Comparison of ENCODE assay signal across 8 mouse cellular contexts in genomic region chr5:139543214-139543613, GRCm38 (mm10). TPM values are rescaled to one million over a fixed set of nuclear protein-coding genes. Genes with fewer than 3 reads are reported as not detected.
DNase-seq lines count a peak whose midpoint lies in the region; ATAC-seq lines count a peak whose summit lies in the region.
"Had no signal": no experiment of that assay in that cellular context is flagged by ENCODE, and none has a peak within 500 bp of the region (broad histone marks: within the 10 kb centered on the region; RNA-seq: fewer than 3 reads in every experiment).

Gene Uncx, plus strand, starts transcription at chr5:139543494.

- peak within 1 kb of the TSS; percentile 40 for H3K4me2 ChIP-seq in lung, embryonic 16.5 days (ENCODE audit: low read depth, low read length)
- H3K4me2 ChIP-seq in forebrain, embryonic 11.5 days (ENCODE audit: low read depth, low read length, severe bottlenecking) = peak within 1 kb of the TSS; percentile 42
- H3K4me2 ChIP-seq in limb, embryonic 15.5 days = peak within 1 kb of the TSS; percentile 25; the same call in 1 of the 2 replicates

- no peak for DNase-seq in lung, postnatal 14 days
- DNase-seq in forebrain, embryonic 11.5 days (ENCODE audit: low spot score) = peak; percentile 60
- no peak for DNase-seq in gastrocnemius, postnatal 36 days
- DNase-seq in frontal cortex, postnatal 25 days (ENCODE audit: low spot score in 2 of 2) = no peak
- no peak for DNase-seq in frontal cortex, adult 2 months (ENCODE audit: extremely low spot score in 1 of 2, low spot score in 1 of 2)

- H3K9ac ChIP-seq in lung, embryonic 16.5 days (ENCODE audit: low read length) = no peak within 1 kb of the TSS
- peak within 1 kb of the TSS; percentile 51 for H3K9ac ChIP-seq in forebrain, embryonic 11.5 days (ENCODE audit: low read length)
- no peak within 1 kb of the TSS for H3K9ac ChIP-seq in limb, embryonic 15.5 days

- no peak within 1 kb of the TSS for H3K27ac ChIP-seq in lung, embryonic 16.5 days (ENCODE audit: low read length)
- peak within 1 kb of the TSS; percentile 31 for H3K27ac ChIP-seq in forebrain, embryonic 11.5 days (ENCODE audit: low read depth, low read length)
- H3K27ac ChIP-seq in limb, embryonic 15.5 days = no peak within 1 kb of the TSS
- H3K27ac ChIP-seq: macrophage had no signal

- WGBS in lung, embryonic 16.5 days = 1% methylated on average over 15 of the region's 15 CpGs
- 1% methylated on average over 15 of the region's 15 CpGs for WGBS in forebrain, embryonic 11.5 days
- 2% methylated on average over 15 of the region's 15 CpGs for WGBS in limb, embryonic 15.5 days

- ATAC-seq in lung, embryonic 16.5 days (ENCODE audit: low read depth) = no peak
- ATAC-seq in forebrain, embryonic 11.5 days (replicated peaks; ENCODE audit: low FRiP score) = no peak
- no peak for ATAC-seq in limb, embryonic 15.5 days (ENCODE audit: insufficient number of reproducible peaks, low FRiP score, low TSS enrichment, low read depth)

- peaks cover 8% of the 10 kb centered on the region for H3K4me1 ChIP-seq in lung, embryonic 16.5 days (replicated peaks; ENCODE audit: control insufficient read depth, insufficient read depth, low read length)
- H3K4me1 ChIP-seq in forebrain, embryonic 11.5 days (replicated peaks; ENCODE audit: control insufficient read depth, insufficient read depth, low read length) = peaks cover 17% of the 10 kb centered on the region
- peaks cover 40% of the 10 kb centered on the region for H3K4me1 ChIP-seq in limb, embryonic 15.5 days

- H3K9me3 ChIP-seq in lung, embryonic 16.5 days (ENCODE audit: control insufficient read depth, low read length) = no peaks in the 10 kb centered on the region
- no peaks in the 10 kb centered on the region for H3K9me3 ChIP-seq in forebrain, embryonic 11.5 days (ENCODE audit: control insufficient read depth, low read length)
- no peaks in the 10 kb centered on the region for H3K9me3 ChIP-seq in limb, embryonic 15.5 days

- peaks cover 91% of the 10 kb centered on the region for H3K27me3 ChIP-seq in lung, embryonic 16.5 days (ENCODE audit: control insufficient read depth, insufficient read depth, low read depth, low read length)
- H3K27me3 ChIP-seq in forebrain, embryonic 11.5 days (ENCODE audit: control insufficient read depth, insufficient read depth, low read length) = peaks cover 86% of the 10 kb centered on the region
- H3K27me3 ChIP-seq in limb, embryonic 15.5 days = peaks cover 94% of the 10 kb centered on the region

- no peaks in the 10 kb centered on the region for H3K36me3 ChIP-seq in lung, embryonic 16.5 days (ENCODE audit: control insufficient read depth, insufficient read depth, low read length)
- no peaks in the 10 kb centered on the region for H3K36me3 ChIP-seq in forebrain, embryonic 11.5 days (ENCODE audit: control insufficient read depth, insufficient read depth, low read length)
- no peaks in the 10 kb centered on the region for H3K36me3 ChIP-seq in limb, embryonic 15.5 days

- intact Hi-C loops in gastrocnemius, postnatal 36 days (cut with DNase I) = no loop called here

- H3K4me3 ChIP-seq in lung, embryonic 16.5 days (ENCODE audit: low read length) = peak within 1 kb of the TSS; percentile 20
- peak within 1 kb of the TSS; percentile 34 for H3K4me3 ChIP-seq in forebrain, embryonic 11.5 days (ENCODE audit: low read depth, low read length)
- peak within 1 kb of the TSS; percentile 19 for H3K4me3 ChIP-seq in limb, embryonic 15.5 days

RNA-seq across cellular contexts. Expression of gene Uncx, which starts in this region (rescaled TPM):
- polyA plus RNA-seq in lung, embryonic 16.5 days (2015; fragmentation: Nextera tagmentation; extraction: Ambion mirVana) = 0.08 TPM in 1 of 2 replicates, not detected in the other
- 27.3 and 28.2 TPM in 2 replicates for polyA plus RNA-seq in forebrain, embryonic 11.5 days (2014; fragmentation: Nextera tagmentation; extraction: Ambion mirVana)
- 0.20 and 0.35 TPM in 2 replicates for polyA plus RNA-seq in limb, embryonic 15.5 days (2015; fragmentation: Nextera tagmentation; extraction: Ambion mirVana)
- total RNA-seq in gastrocnemius, postnatal 36 days (2021) = not detected
- polyA plus RNA-seq in frontal cortex, adult 2 months (2012; rRNA removed) = 0.08 and 0.44 TPM in 2 replicates
- polyA plus RNA-seq: macrophage had no signal

Comparison
In these comparisons a context has a peak if more than half of its experiments do, and no peak if none do; other contexts are left out.
1. RNA of gene Uncx (polyA plus RNA-seq): 27.3 to 28.2 TPM in forebrain, embryonic 11.5 days; 0.20 to 0.35 TPM in limb, embryonic 15.5 days, 0.08 to 0.44 TPM in frontal cortex, adult 2 months and 0.08 TPM in lung, embryonic 16.5 days; every median in the first group is over 10 times any median in the second.
2. Peak in every context shown above with its lines, with median percentiles within 50 percentile points of each other: H3K4me2 ChIP-seq and H3K4me3 ChIP-seq.